Mouse (Mus musculus): Measurements from ENCODE around the gene Spryd3. TPM values are rescaled to one million over a fixed set of nuclear protein-coding genes. Genes with fewer than 3 reads are reported as not detected.

Spryd3 gene
- polyA plus RNA-seq, 1 experiment from 2014 or later: 10.1 TPM

GRCm38 (mm10) chr15:102119831-102120170 lies 16.2 kb downstream of the Spryd3 start:
- WGBS: 77% methylated on average over 2 of the region's 2 CpGs
- no peak for DNase-seq (ENCODE audit: low spot score)

GRCm38 (mm10) chr15:102119121-102119830 lies 16.8 kb downstream of the Spryd3 start:
- Histone ChIP-seq H3K9me3 (ENCODE audit: control insufficient read depth, low read length) (no peaks in the 10 kb centered on the region), H3K4me3 (ENCODE audit: low read depth, low read length) (no peak overlapping the region), H3K4me2 (replicated peaks; ENCODE audit: low read depth, low read length) (no peak overlapping the region), H3K36me3 (ENCODE audit: control insufficient read depth, insufficient read depth, low read length) (no peaks in the 10 kb centered on the region; the same call in none of the 2 replicates), H3K4me1 (replicated peaks; ENCODE audit: control insufficient read depth, insufficient read depth, low read length) (no peaks in the 10 kb centered on the region), H3K27ac (ENCODE audit: low read depth, low read length) (no peak overlapping the region), H3K9ac (ENCODE audit: low read depth, low read length) (no peak overlapping the region), H3K27me3 (ENCODE audit: control insufficient read depth, insufficient read depth, low read length) (no peaks in the 10 kb centered on the region)
- ATAC-seq (ENCODE audit: low FRiP score) (no peak), DNase-seq (ENCODE audit: low spot score) (no peak)
- WGBS: 76% methylated on average over 8 of the region's 8 CpGs

More at GRCm38 (mm10) chr15:102119831-102120170, 16.2 kb downstream of the Spryd3 start:
- Histone ChIP-seq H3K4me2 (replicated peaks; ENCODE audit: low read depth, low read length) (no peak overlapping the region), H3K36me3 (ENCODE audit: control insufficient read depth, insufficient read depth, low read length) (no peaks in the 10 kb centered on the region; the same call in none of the 2 replicates), H3K4me1 (replicated peaks; ENCODE audit: control insufficient read depth, insufficient read depth, low read length) (no peaks in the 10 kb centered on the region), H3K27me3 (ENCODE audit: control insufficient read depth, insufficient read depth, low read length) (no peaks in the 10 kb centered on the region), H3K9me3 (ENCODE audit: control insufficient read depth, low read length) (no peaks in the 10 kb centered on the region), H3K9ac (ENCODE audit: low read depth, low read length) (no peak overlapping the region), H3K4me3 (ENCODE audit: low read depth, low read length) (no peak overlapping the region), H3K27ac (ENCODE audit: low read depth, low read length) (no peak overlapping the region)
- ATAC-seq (ENCODE audit: low FRiP score): no peak

GRCm38 (mm10) chr15:102118591-102118990 lies 17.4 kb downstream of the Spryd3 start:
- H3K9me3 ChIP-seq (ENCODE audit: control insufficient read depth, low read length): no peaks in the 10 kb centered on the region
- H3K4me2 ChIP-seq (replicated peaks; ENCODE audit: low read depth, low read length): no peak overlapping the region
- H3K36me3 ChIP-seq (ENCODE audit: control insufficient read depth, insufficient read depth, low read length): no peaks in the 10 kb centered on the region; the same call in none of the 2 replicates
- no peaks in the 10 kb centered on the region for H3K4me1 ChIP-seq (replicated peaks; ENCODE audit: control insufficient read depth, insufficient read depth, low read length)
- 85% methylated on average over 4 of the region's 4 CpGs for WGBS
- no peak for DNase-seq (ENCODE audit: low spot score)
- H3K27ac ChIP-seq (ENCODE audit: low read depth, low read length): no peak overlapping the region
- no peak overlapping the region for H3K4me3 ChIP-seq (ENCODE audit: low read depth, low read length)
- no peak overlapping the region for H3K9ac ChIP-seq (ENCODE audit: low read depth, low read length)
- H3K27me3 ChIP-seq (ENCODE audit: control insufficient read depth, insufficient read depth, low read length): no peaks in the 10 kb centered on the region
- no peak for ATAC-seq (ENCODE audit: low FRiP score)

GRCm38 (mm10) chr15:102117461-102118443 lies 18.3 kb downstream of the Spryd3 start:
- Histone ChIP-seq H3K9me3 (ENCODE audit: control insufficient read depth, low read length) (no peaks in the 10 kb centered on the region), H3K36me3 (ENCODE audit: control insufficient read depth, insufficient read depth, low read length) (no peaks in the 10 kb centered on the region; the same call in none of the 2 replicates), H3K4me3 (ENCODE audit: low read depth, low read length) (no peak overlapping the region), H3K4me2 (replicated peaks; ENCODE audit: low read depth, low read length) (no peak overlapping the region), H3K27me3 (ENCODE audit: control insufficient read depth, insufficient read depth, low read length) (no peaks in the 10 kb centered on the region), H3K4me1 (replicated peaks; ENCODE audit: control insufficient read depth, insufficient read depth, low read length) (no peaks in the 10 kb centered on the region), H3K9ac (ENCODE audit: low read depth, low read length) (no peak overlapping the region), H3K27ac (ENCODE audit: low read depth, low read length) (no peak overlapping the region)
- ATAC-seq (ENCODE audit: low FRiP score): no peak
- DNase-seq (ENCODE audit: low spot score): no peak
- WGBS: 74% methylated on average over 19 of the region's 19 CpGs

- ATAC-seq (ENCODE audit: low FRiP score) (no peak), DNase-seq (ENCODE audit: low spot score) (no peak)
- H3K4me2 ChIP-seq (replicated peaks; ENCODE audit: low read depth, low read length): no peak overlapping the region
- H3K36me3 ChIP-seq (ENCODE audit: control insufficient read depth, insufficient read depth, low read length): no peaks in the 10 kb centered on the region; the same call in none of the 2 replicates
- no peaks in the 10 kb centered on the region for H3K27me3 ChIP-seq (ENCODE audit: control insufficient read depth, insufficient read depth, low read length)
- WGBS: 77% methylated on average over 11 of the region's 11 CpGs
- no peaks in the 10 kb centered on the region for H3K4me1 ChIP-seq (replicated peaks; ENCODE audit: control insufficient read depth, insufficient read depth, low read length)
- H3K9ac ChIP-seq (ENCODE audit: low read depth, low read length): no peak overlapping the region
- H3K9me3 ChIP-seq (ENCODE audit: control insufficient read depth, low read length): no peaks in the 10 kb centered on the region
- no peak overlapping the region for H3K27ac ChIP-seq (ENCODE audit: low read depth, low read length)
- H3K4me3 ChIP-seq (ENCODE audit: low read depth, low read length): no peak overlapping the region
Observed at GRCm38 (mm10) chr15:102116753-102117415, 19.1 kb downstream of the Spryd3 start.

- Histone ChIP-seq H3K36me3 (ENCODE audit: control insufficient read depth, insufficient read depth, low read length) (no peaks in the 10 kb centered on the region; the same call in none of the 2 replicates), H3K4me3 (ENCODE audit: low read depth, low read length) (no peak overlapping the region), H3K27ac (ENCODE audit: low read depth, low read length) (no peak overlapping the region), H3K27me3 (ENCODE audit: control insufficient read depth, insufficient read depth, low read length) (no peaks in the 10 kb centered on the region), H3K9me3 (ENCODE audit: control insufficient read depth, low read length) (no peaks in the 10 kb centered on the region), H3K4me1 (replicated peaks; ENCODE audit: control insufficient read depth, insufficient read depth, low read length) (no peaks in the 10 kb centered on the region), H3K9ac (ENCODE audit: low read depth, low read length) (no peak overlapping the region), H3K4me2 (replicated peaks; ENCODE audit: low read depth, low read length) (no peak overlapping the region)
- ATAC-seq (ENCODE audit: low FRiP score) (no peak), DNase-seq (ENCODE audit: low spot score) (no peak)
- WGBS: 72% methylated on average over 9 of the region's 9 CpGs
Observed at GRCm38 (mm10) chr15:102115731-102116231, 20.3 kb downstream of the Spryd3 start.

- no peak for ATAC-seq (ENCODE audit: low FRiP score)
Observed at GRCm38 (mm10) chr15:102114651-102115260, 21.3 kb downstream of the Spryd3 start.

GRCm38 (mm10) chr15:102113674-102114073 lies 22.4 kb downstream of the Spryd3 start:
- Histone ChIP-seq H3K9me3 (ENCODE audit: control insufficient read depth, low read length) (no peaks in the 10 kb centered on the region), H3K9ac (ENCODE audit: low read depth, low read length) (no peak overlapping the region), H3K4me3 (ENCODE audit: low read depth, low read length) (no peak overlapping the region), H3K36me3 (ENCODE audit: control insufficient read depth, insufficient read depth, low read length) (no peaks in the 10 kb centered on the region; the same call in none of the 2 replicates), H3K27me3 (ENCODE audit: control insufficient read depth, insufficient read depth, low read length) (no peaks in the 10 kb centered on the region), H3K27ac (ENCODE audit: low read depth, low read length) (no peak overlapping the region), H3K4me2 (replicated peaks; ENCODE audit: low read depth, low read length) (no peak overlapping the region), H3K4me1 (replicated peaks; ENCODE audit: control insufficient read depth, insufficient read depth, low read length) (no peaks in the 10 kb centered on the region)
- no peak for DNase-seq (ENCODE audit: low spot score)
- ATAC-seq (ENCODE audit: low FRiP score): no peak
- WGBS: 86% methylated on average over 4 of the region's 4 CpGs

More at GRCm38 (mm10) chr15:102114651-102115260, 21.3 kb downstream of the Spryd3 start:
- H3K36me3 ChIP-seq (ENCODE audit: control insufficient read depth, insufficient read depth, low read length): no peaks in the 10 kb centered on the region; the same call in none of the 2 replicates
- no peak overlapping the region for H3K27ac ChIP-seq (ENCODE audit: low read depth, low read length)
- H3K9me3 ChIP-seq (ENCODE audit: control insufficient read depth, low read length): no peaks in the 10 kb centered on the region
- 92% methylated on average over 7 of the region's 7 CpGs for WGBS
- no peak overlapping the region for H3K4me3 ChIP-seq (ENCODE audit: low read depth, low read length)
- no peak overlapping the region for H3K4me2 ChIP-seq (replicated peaks; ENCODE audit: low read depth, low read length)
- H3K9ac ChIP-seq (ENCODE audit: low read depth, low read length): no peak overlapping the region
- no peak for DNase-seq (ENCODE audit: low spot score)
- no peaks in the 10 kb centered on the region for H3K27me3 ChIP-seq (ENCODE audit: control insufficient read depth, insufficient read depth, low read length)
- no peaks in the 10 kb centered on the region for H3K4me1 ChIP-seq (replicated peaks; ENCODE audit: control insufficient read depth, insufficient read depth, low read length)
